Mouse (Mus musculus): Measurements from ENCODE around the gene Olfr557. TPM values are rescaled to one million over a fixed set of nuclear protein-coding genes. Genes with fewer than 3 reads are reported as not detected.

The Olfr557 gene
- total RNA-seq (2021): not detected
- long read RNA-seq, experiment 1: 0 reads
- long read RNA-seq, experiment 2: 0 reads

DNA sequence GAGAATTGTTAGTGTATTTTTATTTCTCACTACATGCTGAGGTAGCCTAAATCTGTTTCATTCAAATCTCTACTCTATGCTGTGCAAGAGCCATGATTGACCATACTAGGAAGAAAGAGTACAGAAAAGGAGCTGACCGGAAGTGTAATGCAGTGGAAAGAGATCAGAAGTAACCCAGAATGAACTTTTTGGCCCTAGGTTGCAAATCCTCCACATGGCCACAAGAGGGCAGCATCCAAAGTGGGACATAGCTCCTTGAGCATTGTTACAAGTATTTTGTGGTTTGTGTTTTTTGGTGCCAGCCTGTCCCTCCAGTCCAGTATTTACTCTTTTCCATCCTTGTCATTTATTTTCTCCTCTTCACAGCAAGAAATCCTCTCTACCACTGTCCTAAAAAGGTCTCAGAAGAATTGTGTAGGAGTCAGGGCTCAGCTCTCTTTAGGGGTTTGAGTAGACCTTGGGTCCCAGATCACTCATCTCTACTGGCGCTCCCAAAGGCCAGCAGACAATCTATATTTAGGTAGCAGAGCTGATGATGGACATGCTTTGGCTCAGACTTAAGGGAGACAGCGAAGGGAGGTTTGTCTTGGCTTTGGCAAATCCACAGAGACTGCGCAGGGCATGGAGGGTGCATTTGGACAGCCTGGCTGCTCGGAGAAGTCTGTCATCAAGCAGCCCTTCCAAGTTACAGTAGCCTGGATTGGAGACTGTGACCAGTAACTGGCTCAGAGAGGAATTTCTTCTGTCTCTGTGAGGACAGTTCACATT is at the start of gene Olfr557:
Gene Olfr557, plus strand, starts transcription at position 553 of the 768 bp plus-strand sequence.
- no peak for DNase-seq

DNA sequence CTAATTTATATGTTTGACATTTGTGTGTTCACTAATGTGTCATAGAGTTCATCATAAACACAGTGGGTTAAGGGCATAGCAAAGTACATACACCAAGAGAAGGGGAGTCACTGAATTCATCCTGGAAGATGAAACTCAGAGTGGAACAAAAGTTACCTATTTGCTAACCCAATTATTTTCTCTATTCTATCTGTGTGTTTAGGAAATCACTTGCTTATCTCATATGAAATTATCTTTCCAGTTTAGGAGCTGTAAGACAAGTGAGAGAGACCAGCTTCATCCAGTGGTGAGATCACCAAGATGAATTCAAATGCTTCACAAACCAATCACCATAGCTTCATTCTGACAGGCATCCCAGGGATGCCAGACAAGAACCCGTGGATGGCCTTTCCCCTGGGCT is 37.2 kb upstream of the Olfr557 start, which contains the start of gene Olfr555:
Gene Olfr555, plus strand, starts transcription at position 301 of the 400 bp plus-strand sequence.
- DNase-seq: no peak

DNA sequence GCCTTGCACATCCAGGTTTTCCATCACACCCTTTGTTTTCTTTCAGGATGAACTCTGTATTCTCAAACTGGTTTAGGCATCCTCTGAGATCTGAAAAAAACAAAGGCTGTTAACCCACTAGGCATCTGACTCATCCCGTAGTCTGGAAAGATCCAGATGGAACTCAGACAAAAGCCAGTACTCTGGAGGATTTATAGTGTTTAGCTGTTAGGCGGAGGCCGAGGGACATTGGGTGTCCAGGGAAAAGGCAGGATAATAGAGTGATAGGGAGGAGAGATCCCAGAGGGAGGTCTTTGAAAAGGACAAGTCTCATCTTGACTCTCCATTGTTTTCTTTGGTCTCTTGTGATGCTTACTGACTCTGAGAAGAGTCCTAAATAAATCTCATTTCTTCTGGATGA is 31.1 kb upstream of the Olfr557 start, which contains the start of gene Olfr556:
Gene Olfr556, plus strand, starts transcription at position 301 of the 400 bp plus-strand sequence.
- no peak for DNase-seq

DNA sequence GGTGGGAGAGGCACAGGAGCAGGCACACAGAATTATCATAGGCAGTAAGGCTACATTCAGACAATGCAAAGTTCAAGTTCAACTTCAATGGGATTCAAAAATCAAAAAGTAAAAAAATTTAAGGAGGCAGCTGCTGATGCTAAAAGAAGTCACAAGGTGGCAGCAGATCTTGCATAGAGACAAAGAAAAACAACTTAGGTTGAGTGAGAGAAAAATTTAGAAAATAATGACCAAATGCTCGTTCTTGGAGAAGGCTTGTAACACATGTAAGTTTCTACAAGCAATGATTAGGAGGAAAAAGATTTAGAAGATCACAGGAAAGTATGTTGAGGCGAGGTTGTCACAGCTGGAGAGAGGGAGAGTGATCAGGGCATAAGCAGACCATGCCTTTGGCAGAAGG is 30.3 kb upstream of the Olfr557 start:
- no peak for DNase-seq

DNA sequence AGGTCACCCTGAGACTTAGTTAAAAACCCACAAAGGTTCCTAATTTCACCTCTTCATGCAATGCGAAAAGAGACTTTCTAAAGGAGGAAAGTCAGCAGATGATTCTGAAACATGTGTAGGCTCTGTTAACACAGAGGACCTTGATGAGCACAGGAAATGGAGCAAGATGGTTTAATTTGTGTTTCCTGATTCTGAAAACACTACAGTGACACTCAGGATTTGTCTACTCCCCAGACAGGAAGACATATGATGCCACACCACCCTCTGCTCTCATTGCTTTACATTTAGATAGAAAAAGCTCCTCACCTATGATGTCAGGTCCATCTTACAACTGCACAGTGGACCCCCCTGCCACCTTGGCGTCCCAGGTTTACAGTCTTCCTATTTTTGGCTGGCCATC is 19.5 kb upstream of the Olfr557 start:
- DNase-seq: no peak

DNA sequence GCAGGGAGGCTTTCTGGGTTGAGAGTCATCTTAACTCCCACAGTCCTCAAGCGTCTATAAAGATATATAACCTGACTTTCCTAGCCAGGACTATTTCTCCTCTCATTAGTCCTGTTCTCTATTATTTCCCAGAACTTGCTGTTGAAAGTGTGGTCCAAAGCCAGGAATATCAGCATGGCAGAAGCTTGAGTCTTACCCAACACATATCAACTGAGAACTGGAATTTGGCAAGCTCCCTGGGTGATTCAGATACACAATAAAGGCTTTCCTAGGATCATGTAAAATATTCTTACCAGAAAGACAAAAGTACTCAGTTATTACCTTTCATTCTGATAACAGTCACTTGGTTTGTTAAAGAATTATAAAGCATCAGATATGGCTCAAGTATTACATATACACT is 13.8 kb upstream of the Olfr557 start:
- no peak for DNase-seq

DNA sequence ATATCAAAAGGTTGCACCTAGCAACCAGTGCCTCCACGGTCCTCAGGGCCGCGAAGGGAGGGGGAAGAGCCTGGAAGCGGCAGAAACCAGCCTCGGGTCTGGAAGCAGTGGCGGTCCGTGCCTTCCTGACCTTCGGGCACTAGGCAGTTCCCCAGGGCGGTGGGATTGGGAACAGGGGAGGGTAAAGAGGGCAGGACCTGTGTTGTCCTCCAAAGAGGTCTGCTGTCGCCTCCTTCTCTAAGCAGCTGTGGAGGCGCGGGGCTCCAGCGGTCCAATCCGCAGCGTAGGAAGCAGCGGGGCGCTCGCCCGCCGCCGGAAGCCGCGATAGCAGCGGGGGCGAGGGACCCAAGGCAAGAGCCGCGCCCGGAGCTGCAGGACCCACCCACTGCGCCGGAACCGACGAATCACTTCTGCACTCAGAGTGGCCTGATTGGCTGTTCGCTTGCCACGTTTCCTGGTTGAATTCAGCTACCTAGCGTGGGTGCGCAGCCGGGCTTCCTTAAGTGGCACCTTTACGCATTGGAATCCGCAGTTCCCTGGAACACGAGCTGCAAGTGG is 8.7 kb upstream of the Olfr557 start, which contains the start of gene Trim68:
Gene Trim68, minus strand, starts transcription at position 384 of the 558 bp plus-strand sequence.
- DNase-seq: peak; percentile 92

DNA sequence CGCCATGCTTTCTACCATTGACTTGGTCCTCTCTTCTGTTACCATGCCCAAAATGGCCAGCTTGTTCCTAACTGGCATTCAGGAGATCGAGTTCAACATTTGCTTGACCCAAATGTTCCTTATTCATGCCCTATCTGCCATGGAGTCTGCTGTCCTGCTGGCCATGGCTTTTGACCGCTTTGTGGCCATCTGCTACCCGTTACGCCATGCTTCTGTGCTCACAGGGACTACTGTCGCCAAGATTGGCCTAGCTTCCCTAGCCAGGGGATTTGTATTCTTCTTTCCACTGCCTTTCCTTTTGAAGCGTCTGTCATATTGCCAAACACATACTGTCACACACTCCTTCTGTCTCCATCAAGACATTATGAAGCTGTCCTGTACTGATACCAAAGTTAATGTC is 2.8 kb downstream of the Olfr557 start:
- no peak for DNase-seq

DNA sequence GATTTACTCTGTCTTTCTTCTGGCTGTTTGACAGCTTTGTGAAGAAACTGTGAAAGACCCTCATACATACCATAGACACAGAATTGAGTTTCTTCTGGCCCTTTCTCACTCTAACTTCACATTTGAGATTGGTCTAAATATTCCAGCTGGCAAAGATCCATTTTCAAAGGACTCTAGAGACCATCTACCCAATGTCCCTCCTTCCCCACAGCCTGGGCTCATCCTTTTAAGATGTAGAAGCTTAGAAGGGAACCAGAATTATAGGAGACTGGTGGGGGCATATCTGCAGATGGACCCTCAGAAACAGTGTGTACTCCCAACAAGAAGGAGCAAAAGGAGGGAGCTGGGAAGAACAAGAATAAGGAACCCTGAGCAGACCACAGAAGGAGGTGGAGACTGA is 6.2 kb downstream of the Olfr557 start, which contains the start of gene Olfr558:
Gene Olfr558, plus strand, starts transcription at position 301 of the 400 bp plus-strand sequence.
- no peak for DNase-seq

DNA sequence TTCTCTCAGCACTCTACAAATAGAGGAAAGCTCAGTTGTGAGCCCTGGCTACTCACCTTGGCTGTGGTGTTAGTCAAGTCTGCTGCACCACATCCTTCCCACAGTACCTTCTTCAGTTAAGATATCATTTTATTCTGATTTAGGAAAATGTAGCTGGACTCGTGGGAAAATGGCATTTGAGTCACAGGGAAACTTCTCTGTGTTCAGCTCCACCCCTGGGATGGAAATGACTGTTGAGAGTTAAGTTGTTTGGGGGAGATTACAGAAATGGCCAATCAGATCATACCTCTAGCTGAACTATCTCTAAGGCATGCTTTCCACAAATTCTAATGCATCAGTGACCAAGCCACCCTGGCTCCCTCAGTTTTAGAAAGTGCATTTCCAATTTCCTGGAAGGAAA is 23.3 kb downstream of the Olfr557 start, which contains the start of gene Olfr33:
Gene Olfr33, minus strand, starts transcription at position 101 of the 400 bp plus-strand sequence.
- no peak for DNase-seq

DNA sequence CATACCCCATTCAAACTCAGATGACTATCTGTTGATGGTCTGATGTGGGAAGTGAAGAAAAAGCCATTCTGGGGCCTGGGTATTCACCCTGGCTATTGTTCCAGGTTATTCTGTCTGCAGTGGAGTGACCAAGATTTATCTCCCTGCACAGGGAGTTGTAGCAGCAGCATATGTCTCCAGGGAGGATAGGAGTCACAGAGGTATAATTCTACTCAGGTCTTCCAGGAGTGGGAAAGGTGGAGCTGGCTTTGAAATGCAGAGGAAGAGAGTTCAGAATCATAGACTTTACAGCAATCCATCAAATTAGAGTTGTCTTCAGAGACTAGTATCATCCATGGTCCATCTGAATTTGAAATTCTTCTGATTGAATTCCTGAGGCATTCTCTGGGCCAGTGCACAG is 31.7 kb downstream of the Olfr557 start, which contains the start of gene Olfr559:
Gene Olfr559, minus strand, starts transcription at position 101 of the 400 bp plus-strand sequence.
- DNase-seq: no peak

DNA sequence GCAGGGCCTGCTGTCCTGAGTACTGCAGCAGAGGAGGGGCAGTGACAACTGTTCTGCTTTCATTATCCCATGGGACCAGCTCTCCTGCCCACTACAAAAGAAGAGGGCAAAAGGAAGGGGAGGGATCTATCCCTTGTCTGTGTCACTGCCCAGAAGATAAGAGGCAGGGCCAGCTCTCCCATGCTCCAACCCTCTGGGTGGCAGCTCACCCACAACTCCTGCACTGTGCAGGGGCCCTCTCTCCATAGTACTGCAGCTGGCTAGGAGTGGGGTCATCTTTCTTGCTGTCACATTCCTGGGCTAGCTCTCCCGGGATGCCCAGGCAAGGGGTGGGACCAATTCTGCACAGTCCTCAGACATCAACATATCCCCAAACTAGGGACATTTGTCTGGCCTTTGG is 38.1 kb downstream of the Olfr557 start:
- no peak for DNase-seq

DNA sequence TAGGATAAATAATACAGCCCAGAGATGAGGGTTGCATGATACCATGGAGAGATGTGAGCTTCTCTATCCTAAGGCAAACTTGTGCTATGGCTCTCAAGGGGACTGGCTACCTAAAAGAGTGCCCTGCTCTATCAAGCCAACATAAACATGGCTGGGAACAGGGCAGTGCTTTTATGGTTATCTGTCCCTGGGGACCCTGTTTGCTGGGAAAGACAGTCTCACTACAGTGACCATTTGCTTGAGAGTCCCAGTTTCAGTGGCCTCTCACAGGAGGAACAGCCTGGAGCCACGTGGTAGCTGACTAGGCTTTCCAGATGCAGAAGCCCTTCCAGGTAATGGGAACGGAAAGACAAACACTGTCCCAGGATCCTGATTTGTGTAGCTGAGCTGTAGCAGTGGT is 42.0 kb downstream of the Olfr557 start:
- DNase-seq: no peak

Other genes with a start within 250 kb of the Olfr557 start
- gene Olfr543, start 214.2 kb upstream of the Olfr557 start, total RNA-seq (2021): not detected
- not detected for gene Olfr544, start 207.6 kb upstream of the Olfr557 start, total RNA-seq (2021)
- gene Olfr545, start 196.3 kb upstream of the Olfr557 start, total RNA-seq (2021): not detected
- gene Olfr547, start 161.2 kb upstream of the Olfr557 start, total RNA-seq (2021): not detected
- gene Olfr548-ps1, start 155.0 kb upstream of the Olfr557 start, total RNA-seq (2021): not detected
- gene Olfr549, start 146.0 kb upstream of the Olfr557 start, total RNA-seq (2021): not detected
- gene Trim21, start 130.4 kb upstream of the Olfr557 start, total RNA-seq (2021): 1 to 10 TPM; 2.8 to 3.8 TPM
- gene Olfr550, start 124.5 kb upstream of the Olfr557 start, total RNA-seq (2021): under 1 TPM in 1 of 2 experiments, not detected in 1; 0.16 TPM
- gene Olfr551, start 104.0 kb upstream of the Olfr557 start, total RNA-seq (2021): not detected
- under 1 TPM; 0.10 to 0.11 TPM for gene Olfr552, start 98.1 kb upstream of the Olfr557 start, total RNA-seq (2021)
- not detected for gene Olfr553, start 77.7 kb upstream of the Olfr557 start, total RNA-seq (2021)
- gene Olfr554, start 57.5 kb upstream of the Olfr557 start, total RNA-seq (2021): not detected
- gene Olfr555, start 37.1 kb upstream of the Olfr557 start, total RNA-seq (2021): not detected
- gene Olfr556, start 31.0 kb upstream of the Olfr557 start, total RNA-seq (2021): not detected
- 1 to 10 TPM; 4.0 to 4.1 TPM for gene Trim68, start 8.6 kb upstream of the Olfr557 start, total RNA-seq (2021)
- gene Olfr558, start 6.3 kb downstream of the Olfr557 start, total RNA-seq (2021): 1 to 10 TPM; 1.4 to 1.8 TPM
- under 1 TPM in 1 of 2 experiments, not detected in 1; 0.31 TPM for gene Olfr33, start 23.2 kb downstream of the Olfr557 start, total RNA-seq (2021)
- not detected for gene Olfr559, start 31.6 kb downstream of the Olfr557 start, total RNA-seq (2021)
- not detected for gene Olfr560, start 63.5 kb downstream of the Olfr557 start, total RNA-seq (2021)
- under 1 TPM; 0.31 to 0.56 TPM for gene Olfr78, start 63.6 kb downstream of the Olfr557 start, total RNA-seq (2021)
- not detected for gene Olfr561, start 75.3 kb downstream of the Olfr557 start, total RNA-seq (2021)
- gene Olfr564, start 107.6 kb downstream of the Olfr557 start, total RNA-seq (2021): not detected
- not detected for gene Olfr566, start 162.9 kb downstream of the Olfr557 start, total RNA-seq (2021)
- gene Olfr568, start 181.2 kb downstream of the Olfr557 start, total RNA-seq (2021): not detected
- gene Olfr569, start 195.0 kb downstream of the Olfr557 start, total RNA-seq (2021): not detected
- gene Olfr570, start 198.7 kb downstream of the Olfr557 start, total RNA-seq (2021): not detected
- gene Olfr571, start 221.6 kb downstream of the Olfr557 start, total RNA-seq (2021): not detected
- gene Olfr572, start 228.5 kb downstream of the Olfr557 start, total RNA-seq (2021): not detected
- gene Olfr573-ps1, start 246.7 kb downstream of the Olfr557 start, total RNA-seq (2021): not detected

All from gastrocnemius, postnatal 25 days (tissue).